Mouse (Mus musculus): ENCODE measurements at regions not wholly inside any gene's neighbourhood (a gene's known extent, or its start where the extent isn't known, plus 50 kb on each side); places are given as distances from the start of the nearest gene placed in this dataset.

GRCm38 (mm10) chr10:105125736-105126135 lies 448.5 kb downstream of the Tmtc2 start:
- H3K4me2 ChIP-seq (ENCODE audit: low read depth, low read length): no peak overlapping the region
- H3K9me3 ChIP-seq (ENCODE audit: control insufficient read depth, low read length): no peaks in the 10 kb centered on the region
- H3K27ac ChIP-seq (ENCODE audit: low read depth, low read length): no peak overlapping the region
- H3K4me1 ChIP-seq (ENCODE audit: control insufficient read depth, insufficient read depth, low read length): no peaks in the 10 kb centered on the region
- H3K4me3 ChIP-seq (ENCODE audit: low read depth, low read length): no peak overlapping the region
- no peak overlapping the region for H3K9ac ChIP-seq (replicated peaks; ENCODE audit: low read depth, low read length)
- WGBS: 69% methylated on average over 3 of the region's 3 CpGs
- H3K27me3 ChIP-seq (ENCODE audit: control insufficient read depth, insufficient read depth, low read length): no peaks in the 10 kb centered on the region
- no peak for ATAC-seq (ENCODE audit: low read depth)
- no peaks in the 10 kb centered on the region for H3K36me3 ChIP-seq (ENCODE audit: control insufficient read depth, insufficient read depth, low read length)

GRCm38 (mm10) chr10:105120229-105120628 lies 454.0 kb downstream of the Tmtc2 start:
- Histone ChIP-seq H3K9me3 (ENCODE audit: control insufficient read depth, low read length) (no peaks in the 10 kb centered on the region), H3K36me3 (ENCODE audit: control insufficient read depth, insufficient read depth, low read length) (no peaks in the 10 kb centered on the region), H3K4me2 (ENCODE audit: low read depth, low read length) (no peak overlapping the region), H3K27me3 (ENCODE audit: control insufficient read depth, insufficient read depth, low read length) (no peaks in the 10 kb centered on the region), H3K4me3 (ENCODE audit: low read depth, low read length) (no peak overlapping the region), H3K9ac (replicated peaks; ENCODE audit: low read depth, low read length) (no peak overlapping the region), H3K27ac (ENCODE audit: low read depth, low read length) (no peak overlapping the region), H3K4me1 (ENCODE audit: control insufficient read depth, insufficient read depth, low read length) (no peaks in the 10 kb centered on the region)
- ATAC-seq (ENCODE audit: low read depth): no peak; the same call in 1 of the 2 replicates
- WGBS: 76% methylated on average over 10 of the region's 10 CpGs

- Histone ChIP-seq H3K27ac (ENCODE audit: low read depth, low read length) (no peak overlapping the region), H3K4me1 (ENCODE audit: control insufficient read depth, insufficient read depth, low read length) (no peaks in the 10 kb centered on the region), H3K27me3 (ENCODE audit: control insufficient read depth, insufficient read depth, low read length) (no peaks in the 10 kb centered on the region), H3K9me3 (ENCODE audit: control insufficient read depth, low read length) (no peaks in the 10 kb centered on the region), H3K36me3 (ENCODE audit: control insufficient read depth, insufficient read depth, low read length) (no peaks in the 10 kb centered on the region), H3K9ac (replicated peaks; ENCODE audit: low read depth, low read length) (no peak overlapping the region), H3K4me2 (ENCODE audit: low read depth, low read length) (no peak overlapping the region), H3K4me3 (ENCODE audit: low read depth, low read length) (no peak overlapping the region)
- WGBS: 98% methylated on average over 1 of the region's 1 CpGs
- ATAC-seq (ENCODE audit: low read depth): no peak
Observed at GRCm38 (mm10) chr10:105116138-105116537, 458.1 kb downstream of the Tmtc2 start.

GRCm38 (mm10) chr10:105114927-105115326 lies 459.3 kb downstream of the Tmtc2 start:
- Histone ChIP-seq H3K4me1 (ENCODE audit: control insufficient read depth, insufficient read depth, low read length) (no peaks in the 10 kb centered on the region; the same call in 1 of the 2 replicates), H3K4me2 (ENCODE audit: low read depth, low read length) (no peak overlapping the region), H3K4me3 (ENCODE audit: low read depth, low read length) (no peak overlapping the region), H3K9me3 (ENCODE audit: control insufficient read depth, low read length) (no peaks in the 10 kb centered on the region), H3K9ac (replicated peaks; ENCODE audit: low read depth, low read length) (no peak overlapping the region), H3K27me3 (ENCODE audit: control insufficient read depth, insufficient read depth, low read length) (no peaks in the 10 kb centered on the region), H3K27ac (ENCODE audit: low read depth, low read length) (no peak overlapping the region), H3K36me3 (ENCODE audit: control insufficient read depth, insufficient read depth, low read length) (no peaks in the 10 kb centered on the region)
- ATAC-seq (ENCODE audit: low read depth): no peak
- 86% methylated on average over 5 of the region's 5 CpGs for WGBS

- Histone ChIP-seq H3K27ac (ENCODE audit: low read depth, low read length) (no peak overlapping the region), H3K27me3 (ENCODE audit: control insufficient read depth, insufficient read depth, low read length) (no peaks in the 10 kb centered on the region), H3K9me3 (ENCODE audit: control insufficient read depth, low read length) (no peaks in the 10 kb centered on the region), H3K4me1 (ENCODE audit: control insufficient read depth, insufficient read depth, low read length) (no peaks in the 10 kb centered on the region; the same call in 1 of the 2 replicates), H3K4me3 (ENCODE audit: low read depth, low read length) (no peak overlapping the region), H3K36me3 (ENCODE audit: control insufficient read depth, insufficient read depth, low read length) (no peaks in the 10 kb centered on the region), H3K9ac (replicated peaks; ENCODE audit: low read depth, low read length) (no peak overlapping the region), H3K4me2 (ENCODE audit: low read depth, low read length) (no peak overlapping the region)
- 2% methylated on average over 5 of the region's 5 CpGs for WGBS
- ATAC-seq (ENCODE audit: low read depth): peak; percentile 76; the same call in 1 of the 2 replicates
Observed at GRCm38 (mm10) chr10:105110247-105110646, 464.0 kb downstream of the Tmtc2 start.

- no peak overlapping the region for H3K4me2 ChIP-seq (ENCODE audit: low read depth, low read length)
- no peak overlapping the region for H3K27ac ChIP-seq (ENCODE audit: low read depth, low read length)
- no peaks in the 10 kb centered on the region for H3K36me3 ChIP-seq (ENCODE audit: control insufficient read depth, insufficient read depth, low read length)
- 77% methylated on average over 2 of the region's 2 CpGs for WGBS
- no peaks in the 10 kb centered on the region for H3K27me3 ChIP-seq (ENCODE audit: control insufficient read depth, insufficient read depth, low read length)
- H3K9me3 ChIP-seq (ENCODE audit: control insufficient read depth, low read length): no peaks in the 10 kb centered on the region
- H3K4me3 ChIP-seq (ENCODE audit: low read depth, low read length): no peak overlapping the region
- no peak overlapping the region for H3K9ac ChIP-seq (replicated peaks; ENCODE audit: low read depth, low read length)
- ATAC-seq (ENCODE audit: low read depth): no peak
- H3K4me1 ChIP-seq (ENCODE audit: control insufficient read depth, insufficient read depth, low read length): no peaks in the 10 kb centered on the region
Observed at GRCm38 (mm10) chr10:105097045-105097331, 477.3 kb downstream of the Tmtc2 start.

GRCm38 (mm10) chr10:105096323-105097044 lies 477.8 kb downstream of the Tmtc2 start:
- Histone ChIP-seq H3K27ac (ENCODE audit: low read depth, low read length) (no peak overlapping the region), H3K27me3 (ENCODE audit: control insufficient read depth, insufficient read depth, low read length) (no peaks in the 10 kb centered on the region), H3K4me1 (ENCODE audit: control insufficient read depth, insufficient read depth, low read length) (no peaks in the 10 kb centered on the region), H3K36me3 (ENCODE audit: control insufficient read depth, insufficient read depth, low read length) (no peaks in the 10 kb centered on the region), H3K4me2 (ENCODE audit: low read depth, low read length) (no peak overlapping the region), H3K9ac (replicated peaks; ENCODE audit: low read depth, low read length) (no peak overlapping the region), H3K9me3 (ENCODE audit: control insufficient read depth, low read length) (no peaks in the 10 kb centered on the region), H3K4me3 (ENCODE audit: low read depth, low read length) (no peak overlapping the region)
- ATAC-seq (ENCODE audit: low read depth): no peak
- 81% methylated on average over 16 of the region's 16 CpGs for whole genome bisulfite sequencing

- ATAC-seq (ENCODE audit: low read depth): no peak
- no peaks in the 10 kb centered on the region for H3K4me1 ChIP-seq (ENCODE audit: control insufficient read depth, insufficient read depth, low read length)
- no peaks in the 10 kb centered on the region for H3K27me3 ChIP-seq (ENCODE audit: control insufficient read depth, insufficient read depth, low read length)
- no peak overlapping the region for H3K4me3 ChIP-seq (ENCODE audit: low read depth, low read length)
- no peaks in the 10 kb centered on the region for H3K9me3 ChIP-seq (ENCODE audit: control insufficient read depth, low read length)
- no peak overlapping the region for H3K27ac ChIP-seq (ENCODE audit: low read depth, low read length)
- H3K9ac ChIP-seq (replicated peaks; ENCODE audit: low read depth, low read length): no peak overlapping the region
- WGBS: 82% methylated on average over 4 of the region's 4 CpGs
- no peak overlapping the region for H3K4me2 ChIP-seq (ENCODE audit: low read depth, low read length)
- H3K36me3 ChIP-seq (ENCODE audit: control insufficient read depth, insufficient read depth, low read length): no peaks in the 10 kb centered on the region
Observed at GRCm38 (mm10) chr10:105095800-105096199, 478.5 kb downstream of the Tmtc2 start.

GRCm38 (mm10) chr10:105076892-105077291 lies 497.4 kb downstream of the Tmtc2 start:
- no peaks in the 10 kb centered on the region for H3K9me3 ChIP-seq (ENCODE audit: control insufficient read depth, low read length)
- 82% methylated on average over 2 of the region's 2 CpGs for WGBS

More at GRCm38 (mm10) chr10:105076892-105077291, 497.4 kb downstream of the Tmtc2 start:
- no peak overlapping the region for H3K27ac ChIP-seq (ENCODE audit: low read depth, low read length)
- H3K4me3 ChIP-seq (ENCODE audit: low read depth, low read length): no peak overlapping the region
- no peak for ATAC-seq (ENCODE audit: low read depth)
- H3K4me2 ChIP-seq (ENCODE audit: low read depth, low read length): no peak overlapping the region
- H3K4me1 ChIP-seq (ENCODE audit: control insufficient read depth, insufficient read depth, low read length): no peaks in the 10 kb centered on the region
- no peaks in the 10 kb centered on the region for H3K27me3 ChIP-seq (ENCODE audit: control insufficient read depth, insufficient read depth, low read length)
- no peaks in the 10 kb centered on the region for H3K36me3 ChIP-seq (ENCODE audit: control insufficient read depth, insufficient read depth, low read length)
- no peak overlapping the region for H3K9ac ChIP-seq (replicated peaks; ENCODE audit: low read depth, low read length)
